Mouse (Mus musculus) lung, postnatal 0 days (tissue): ENCODE data around the gene Il6st. TPM values are rescaled to one million over a fixed set of nuclear protein-coding genes. Genes with fewer than 3 reads are reported as not detected.

Source experiments
- ATAC-seq: fragments of 200-750 bp; cut with Nextera tagmentation; 2 replicates; pipeline ENCODE4 v1.8.0; 2017; ENCODE audit warnings: moderate library complexity
- DNase-seq: peaks from one replicate; pipeline ENCODE4 v3.0.0-alpha.2; 2016; ENCODE audit warnings: low spot score
- H3K27ac ChIP-seq: fragments of 300-500 bp; sonication (generic); 2 replicates; pipeline ENCODE4 v1.5.1; 2014; ENCODE audit warnings: antibody characterized with exemption, mild to moderate bottlenecking, low read length, mixed read lengths
- H3K27me3 ChIP-seq: fragments of 300-500 bp; sonication (generic); replicated peaks from 2 replicates; pipeline ENCODE4 v1.6.1; 2014; ENCODE audit warnings: low read length, mixed read lengths; ENCODE audit not compliant: insufficient read depth
- H3K36me3 ChIP-seq: fragments of 300-500 bp; sonication (generic); 2 replicates; pipeline ENCODE4 v1.6.1; 2014; ENCODE audit warnings: low read length, mixed read lengths; ENCODE audit not compliant: insufficient read depth
- H3K4me1 ChIP-seq: fragments of 300-500 bp; sonication (generic); 2 replicates; pipeline ENCODE4 v1.6.1; 2014; ENCODE audit warnings: antibody characterized with exemption, low read depth, low read length, mixed read lengths; ENCODE audit not compliant: insufficient read depth
- H3K4me2 ChIP-seq: fragments of 300-500 bp; sonication (generic); replicated peaks from 2 replicates; pipeline ENCODE4 v1.6.1; 2014; ENCODE audit warnings: low read depth, mild to moderate bottlenecking, low read length, moderate library complexity, mixed read lengths
- H3K4me3 ChIP-seq: fragments of 300-500 bp; sonication (generic); 2 replicates; pipeline ENCODE4 v1.5.1; 2014; ENCODE audit warnings: low read depth, low read length
- H3K9ac ChIP-seq: fragments of 300-500 bp; sonication (generic); replicated peaks from 2 replicates; pipeline ENCODE4 v1.6.1; 2014; ENCODE audit warnings: low read depth, mild to moderate bottlenecking
- H3K9me3 ChIP-seq: fragments of 300-500 bp; sonication (generic); 2 replicates; pipeline ENCODE4 v1.6.1; 2016; ENCODE audit warnings: low read length, mixed read lengths
- CTCF ChIP-seq: IDR thresholded peaks from 2 replicates; pipeline ENCODE4 v1.5.1; 2016; ENCODE audit warnings: antibody characterized with exemption, mild to moderate bottlenecking
- EP300 ChIP-seq: IDR thresholded peaks from 2 replicates; pipeline ENCODE4 v1.6.1; 2016; ENCODE audit warnings: antibody characterized with exemption, mild to moderate bottlenecking, control low read depth
- WGBS: fragments of 180-500 bp; shearing (Covaris S2); extraction: QIAGEN DNeasy Blood & Tissue Kit; methylation state at CpG from one replicate; pipeline ENCODE4 v1.1.7; 2014; 5-methylcytosine and 5-hydroxymethylcytosine counted together
- polyA plus RNA-seq: library from polyadenylated mRNA; unstranded; fragments of >200 nt; fragmentation: Nextera tagmentation; extraction: Ambion mirVana; gene quantifications from 2 replicates; pipeline ENCODE4 v1.2.1, GENCODE M21; 2015

The Il6st gene
- polyA plus RNA-seq, 1 experiment from 2014 or later: 30.4 TPM

DNA sequence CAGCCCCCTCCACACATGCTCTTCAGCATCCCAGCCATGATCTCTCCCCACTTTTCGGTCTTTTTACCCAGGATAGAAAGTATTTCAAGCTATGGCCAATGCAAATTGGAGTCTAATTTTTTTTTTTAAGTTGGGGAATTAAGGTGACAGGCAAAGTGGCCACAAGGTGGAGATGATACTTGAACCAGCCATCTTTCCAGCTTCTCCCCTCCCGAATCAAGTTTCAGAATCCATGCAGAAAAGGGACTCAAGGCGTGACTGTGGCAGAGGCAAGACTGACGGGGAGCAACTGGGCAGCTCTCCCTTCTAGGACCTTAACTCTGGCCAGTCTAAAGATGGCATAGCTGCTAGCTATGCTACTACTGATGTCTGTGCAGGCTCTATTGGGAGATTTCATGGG is 5.9 kb upstream of the Il6st start:
- H3K9ac ChIP-seq: no peak overlapping the region
- H3K4me3 ChIP-seq: no peak overlapping the region
- H3K27me3 ChIP-seq: no peaks in the 10 kb centered on the region
- H3K9me3 ChIP-seq: no peaks in the 10 kb centered on the region
- H3K4me2 ChIP-seq: no peak overlapping the region
- DNase-seq: no peak
- no peak for TF ChIP-seq EP300
- H3K36me3 ChIP-seq: no peaks in the 10 kb centered on the region
- ATAC-seq: no peak
- 82% methylated on average over 4 of the region's 4 CpGs for WGBS
- no peaks in the 10 kb centered on the region for H3K4me1 ChIP-seq
- no peak overlapping the region for H3K27ac ChIP-seq

DNA sequence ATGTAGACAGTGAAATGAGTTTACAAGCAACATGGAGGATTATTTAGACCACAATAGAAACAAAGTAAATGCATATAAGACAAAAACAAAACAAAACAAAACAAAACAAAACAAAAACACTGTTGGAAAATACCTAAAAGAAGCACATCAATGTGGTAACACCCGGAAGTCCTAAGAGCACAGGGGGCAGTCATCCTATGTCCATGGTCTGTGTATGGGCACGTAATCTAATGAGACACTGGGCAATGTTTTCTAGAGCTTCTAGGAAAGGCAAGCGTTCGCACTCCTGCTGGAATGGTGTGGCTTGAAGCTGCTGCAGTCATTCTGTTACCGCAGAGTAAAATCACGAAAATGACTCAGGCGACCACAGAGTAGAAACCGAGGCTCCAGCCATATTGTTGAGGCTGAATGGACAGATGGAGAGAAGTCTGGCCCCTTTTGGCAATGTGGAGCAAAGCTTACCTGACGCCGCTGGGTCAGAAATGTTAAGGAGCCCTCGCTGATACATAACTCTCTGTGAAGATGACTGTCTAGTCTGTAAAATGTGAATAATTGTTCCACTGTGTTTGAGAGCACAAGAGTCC is 5.3 kb upstream of the Il6st start:
- DNase-seq: no peak
- Histone ChIP-seq H3K36me3 (no peaks in the 10 kb centered on the region), H3K9ac (no peak overlapping the region), H3K27ac (no peak overlapping the region), H3K4me1 (no peaks in the 10 kb centered on the region), H3K4me3 (no peak overlapping the region), H3K27me3 (no peaks in the 10 kb centered on the region), H3K9me3 (no peaks in the 10 kb centered on the region), H3K4me2 (no peak overlapping the region)
- WGBS: 91% methylated on average over 11 of the region's 11 CpGs
- ATAC-seq: no peak
- TF ChIP-seq EP300 (no peak), CTCF (no peak)

DNA sequence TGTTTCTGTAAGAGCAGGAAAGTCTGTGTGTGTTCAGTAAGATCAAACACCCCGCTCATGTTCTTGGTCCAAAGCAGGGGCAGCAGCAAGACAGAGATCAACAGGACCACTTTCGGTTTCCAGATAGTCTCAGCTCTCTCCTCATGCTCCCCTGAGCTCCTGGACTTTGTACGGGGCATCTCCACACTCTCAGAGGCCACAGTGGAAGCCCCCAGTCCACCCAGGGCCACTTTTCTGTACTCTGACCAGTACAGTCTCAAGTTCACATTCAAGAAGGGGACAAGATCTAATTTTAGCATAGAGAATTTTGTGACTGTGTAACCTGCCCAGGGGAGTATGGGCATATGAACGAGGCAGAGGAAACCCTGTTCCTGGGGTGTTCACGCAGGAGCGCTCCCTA is 3.9 kb upstream of the Il6st start:
- TF ChIP-seq CTCF (no peak), EP300 (no peak)
- H3K9ac ChIP-seq: no peak overlapping the region
- H3K27me3 ChIP-seq: no peaks in the 10 kb centered on the region
- H3K4me1 ChIP-seq: no peaks in the 10 kb centered on the region
- no peak overlapping the region for H3K4me3 ChIP-seq
- DNase-seq: no peak
- H3K9me3 ChIP-seq: no peaks in the 10 kb centered on the region
- H3K36me3 ChIP-seq: no peaks in the 10 kb centered on the region
- H3K27ac ChIP-seq: peak overlapping the region; percentile 4; the same call in 1 of the 2 replicates
- no peak for ATAC-seq
- 0 out of 2 replicates have a peak overlapping the region, but pooled peaks have one; percentile 11 for H3K4me2 ChIP-seq
- 54% methylated on average over 6 of the region's 6 CpGs for WGBS

DNA sequence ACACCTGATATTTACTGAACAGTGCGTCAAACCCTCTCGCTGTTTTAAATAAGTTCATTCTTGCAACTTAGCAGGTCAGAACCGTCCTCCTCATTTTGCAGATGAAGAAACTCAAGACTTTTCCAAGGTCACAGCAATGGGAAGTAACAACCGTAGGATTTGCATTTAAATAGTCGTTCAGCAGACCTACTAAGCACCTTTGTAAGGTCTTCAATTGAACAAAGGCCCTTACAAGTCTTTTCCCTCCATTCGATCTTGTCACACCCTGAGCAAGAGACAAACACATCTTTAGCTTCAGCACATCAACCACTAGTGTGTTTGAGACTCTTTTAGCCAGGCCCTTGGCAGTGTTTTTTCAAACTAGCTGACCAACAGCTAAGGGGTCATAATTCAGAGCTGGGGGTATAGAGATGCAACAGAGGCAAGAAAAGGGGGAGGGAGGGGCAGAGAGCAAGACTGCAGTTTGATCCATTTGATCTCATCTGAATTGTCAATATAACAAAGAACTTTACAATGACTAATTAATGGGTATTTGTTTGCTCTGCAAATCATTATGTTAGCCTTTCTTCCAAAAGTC is 1.4 kb upstream of the Il6st start:
- H3K4me2 ChIP-seq: no peak overlapping the region

DNA sequence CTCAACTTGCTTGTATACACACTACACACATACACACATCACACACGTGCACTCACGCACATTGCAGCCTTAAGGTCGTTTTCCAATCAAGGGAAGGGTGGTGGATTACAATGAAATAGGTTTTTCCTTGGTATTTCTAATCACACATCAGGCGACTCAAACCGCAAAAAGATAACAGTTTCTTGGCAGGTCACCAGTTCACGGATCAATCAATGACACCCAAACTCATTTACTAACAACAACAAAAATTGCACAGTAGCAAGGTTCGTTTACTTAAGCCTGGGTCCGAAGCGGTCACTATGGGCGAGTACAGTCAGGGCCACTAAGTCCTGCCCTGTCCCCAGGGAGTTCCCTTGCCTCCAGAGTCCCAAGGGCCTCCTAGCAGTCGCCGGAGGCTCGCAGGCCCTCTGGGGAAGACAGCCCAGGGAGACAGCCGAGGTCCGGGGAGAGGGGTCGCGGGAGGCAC is 500 bp upstream of the Il6st start:
- TF ChIP-seq CTCF: no peak
- no peak for TF ChIP-seq EP300
- ATAC-seq (peak; percentile 70), DNase-seq (no peak)
- H3K9ac ChIP-seq: peak overlapping the region; percentile 85
- H3K4me2 ChIP-seq: peak overlapping the region; percentile 76
- peaks cover 17% of the 10 kb centered on the region; the same call in 1 of the 2 replicates for H3K4me1 ChIP-seq
- H3K9me3 ChIP-seq: no peaks in the 10 kb centered on the region
- 1% methylated on average over 17 of the region's 17 CpGs for WGBS
- no peaks in the 10 kb centered on the region for H3K27me3 ChIP-seq
- peak overlapping the region; percentile 85 for H3K4me3 ChIP-seq
- H3K36me3 ChIP-seq: no peaks in the 10 kb centered on the region
- peak overlapping the region; percentile 96 for H3K27ac ChIP-seq

More for the DNA sequence above, 1.4 kb upstream of the Il6st start:
- Histone ChIP-seq H3K9me3 (no peaks in the 10 kb centered on the region), H3K27ac (no peak overlapping the region), H3K4me1 (peaks cover 17% of the 10 kb centered on the region; the same call in 1 of the 2 replicates), H3K4me3 (no peak overlapping the region), H3K27me3 (no peaks in the 10 kb centered on the region), H3K9ac (no peak overlapping the region), H3K36me3 (no peaks in the 10 kb centered on the region)
- ATAC-seq (no peak), DNase-seq (no peak)
- WGBS: 79% methylated on average over 6 of the region's 6 CpGs
- TF ChIP-seq EP300: no peak
- no peak for TF ChIP-seq CTCF

DNA sequence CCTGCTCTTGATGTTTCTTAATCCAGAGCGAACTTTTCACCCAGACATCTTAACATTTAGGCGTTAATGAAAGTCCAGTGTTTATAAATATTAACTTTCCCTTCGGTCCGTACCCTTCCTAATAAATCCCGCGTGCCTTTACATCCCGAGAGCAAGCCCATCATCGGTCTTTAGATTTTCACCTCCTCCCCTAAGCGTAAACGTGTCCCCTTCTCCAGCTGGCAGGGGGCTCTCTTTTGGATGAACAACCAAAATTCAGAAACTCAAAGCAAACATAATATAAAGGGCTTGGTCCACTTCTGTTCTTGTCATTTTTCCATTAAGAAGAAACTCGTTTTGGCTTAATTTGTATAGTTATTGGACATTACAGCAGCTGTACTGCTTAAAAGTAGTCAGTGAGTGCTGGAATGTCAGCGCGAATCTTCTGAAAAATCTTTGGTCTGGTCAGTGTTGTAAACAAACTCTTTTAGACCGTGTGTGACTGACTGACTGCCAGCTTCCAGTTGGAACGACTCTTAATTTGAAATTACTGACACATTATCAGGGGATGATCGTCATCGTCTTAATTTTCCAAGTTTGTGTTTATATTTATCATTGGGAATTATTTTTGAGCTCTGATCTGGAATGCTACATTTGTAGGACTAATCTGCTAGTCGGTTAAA is 887 bp downstream of the Il6st start:
- ATAC-seq (no peak), DNase-seq (peak; percentile 83)
- H3K27ac ChIP-seq: peak overlapping the region; percentile 96

More for the DNA sequence above, 887 bp downstream of the Il6st start:
- H3K4me2 ChIP-seq: peak overlapping the region; percentile 76
- H3K4me1 ChIP-seq: peaks cover 17% of the 10 kb centered on the region; the same call in 1 of the 2 replicates
- H3K9ac ChIP-seq: peak overlapping the region; percentile 85
- H3K36me3 ChIP-seq: no peaks in the 10 kb centered on the region
- H3K27me3 ChIP-seq: no peaks in the 10 kb centered on the region
- no peaks in the 10 kb centered on the region for H3K9me3 ChIP-seq
- H3K4me3 ChIP-seq: peak overlapping the region; percentile 85
- TF ChIP-seq EP300: no peak
- TF ChIP-seq CTCF: no peak
- 2% methylated on average over 18 of the region's 18 CpGs for WGBS
